Mouse (Mus musculus) layer of hippocampus, adult 2 months (tissue): ENCODE measurements around the gene Thrsp. TPM values are rescaled to one million over a fixed set of nuclear protein-coding genes. Genes with fewer than 3 reads are reported as not detected.

Experiments
- DNase-seq, 2 experiments: peaks; one replicate each; pipeline ENCODE4 v3.0.0; 2022; ENCODE audit warnings: low spot score in 2 of 2
- H3K27ac ChIP-seq: fragments of 200-600 bp; 2 replicates; pipeline ENCODE4 v1.8.1; 2022
- H3K4me3 ChIP-seq: fragments of 200-600 bp; 2 replicates; pipeline ENCODE4 v1.8.1; 2022; ENCODE audit warnings: mild to moderate bottlenecking
- CTCF ChIP-seq: fragments of 200-600 bp; conservative IDR thresholded peaks from 2 replicates; pipeline ENCODE4 v1.8.1; 2022; ENCODE audit warnings: antibody characterized with exemption, mild to moderate bottlenecking, moderate library complexity
- total RNA-seq, 2 experiments: library from RNA; stranded (reverse); gene quantifications; 2 replicates each; pipeline ENCODE4 v1.2.3; 2021

Thrsp gene
- total RNA-seq, 2 experiments from 2014 or later = 40.0 to 40.6 TPM

DNA sequence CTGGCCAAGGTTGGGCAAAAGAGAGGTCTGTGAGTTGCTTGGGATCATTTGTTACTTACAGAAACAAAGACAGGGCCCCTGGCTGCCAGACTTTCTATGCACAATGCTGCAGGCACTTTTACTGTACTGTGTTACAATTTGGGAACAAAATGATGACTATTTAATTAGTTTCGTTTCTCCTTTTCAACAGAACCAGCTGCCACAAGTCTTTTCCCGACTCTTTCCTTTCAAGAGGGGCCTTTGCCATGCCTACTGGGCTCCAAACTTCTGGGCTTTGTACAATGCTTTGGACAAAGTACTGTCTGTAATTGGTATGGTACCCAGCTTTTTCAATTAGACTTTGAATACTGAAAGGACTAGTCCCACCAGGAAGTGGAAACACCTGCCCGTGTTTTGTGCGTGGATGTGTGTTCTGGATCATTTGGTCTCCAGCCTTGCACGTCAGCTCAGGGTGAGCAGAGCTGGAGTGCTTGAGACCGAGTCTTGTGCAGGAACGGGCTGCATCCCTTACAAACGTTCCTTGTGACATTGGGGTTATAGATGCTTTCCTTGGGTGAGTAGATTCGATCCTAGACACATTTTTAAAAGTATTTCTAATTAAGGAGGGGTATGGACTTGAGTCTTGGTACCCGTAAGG lies 33.9 kb downstream of the Thrsp start:
- Histone ChIP-seq H3K27ac (no peak overlapping the region), H3K4me3 (no peak overlapping the region)
- DNase-seq = no peak
- TF ChIP-seq CTCF = no peak

DNA sequence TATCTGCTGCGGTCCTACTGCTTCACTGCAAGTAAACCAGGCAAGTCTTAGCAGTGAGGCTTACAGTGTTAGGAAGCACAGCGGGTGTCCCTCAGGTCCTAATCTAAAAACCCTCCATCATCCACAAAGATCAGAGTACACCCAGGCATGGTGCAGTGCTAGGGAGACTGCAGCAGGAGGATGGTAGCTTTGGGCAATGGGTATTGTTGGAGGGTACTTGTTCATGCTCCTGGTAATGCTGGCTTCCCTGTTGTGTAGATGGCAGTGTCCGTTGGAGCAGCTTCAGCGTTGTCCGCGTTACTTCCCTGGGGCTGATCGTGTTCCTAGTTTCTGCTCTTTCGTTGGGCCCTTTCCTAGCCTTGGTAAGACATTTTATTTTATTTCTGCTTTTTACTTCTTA lies 34.9 kb downstream of the Thrsp start:
- DNase-seq = no peak
- no peak for TF ChIP-seq CTCF
- H3K4me3 ChIP-seq = no peak overlapping the region
- no peak overlapping the region for H3K27ac ChIP-seq

DNA sequence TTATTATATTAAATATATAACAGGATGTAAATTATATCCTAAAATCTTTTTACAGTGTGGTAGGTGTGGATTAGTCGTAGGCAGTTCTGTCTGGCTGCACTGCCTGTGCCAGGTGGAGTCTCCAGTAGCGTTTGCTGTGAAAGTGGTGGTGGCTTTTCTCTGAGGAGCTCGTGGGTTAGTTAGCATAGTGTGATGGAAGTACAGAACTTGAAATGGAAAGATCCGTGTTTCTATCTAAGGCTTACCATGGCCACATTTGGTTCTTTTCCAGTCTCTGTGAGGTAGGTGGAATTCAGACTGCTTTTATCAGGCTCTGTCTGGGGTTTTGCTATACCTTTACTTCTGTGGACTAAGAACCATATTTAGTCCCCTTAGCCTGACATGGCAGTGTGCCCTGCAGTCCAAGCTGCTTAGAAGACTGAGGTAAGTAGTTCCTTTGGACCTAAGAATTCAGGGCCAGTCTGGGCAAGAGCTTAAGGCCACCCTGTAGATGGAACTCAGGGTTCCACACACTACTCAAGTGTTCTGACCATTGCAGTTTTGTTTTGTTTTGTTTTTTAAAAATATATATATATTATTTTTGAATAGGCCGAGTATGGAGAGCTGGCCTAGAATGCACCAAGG lies 36.9 kb downstream of the Thrsp start:
- DNase-seq = no peak
- Histone ChIP-seq H3K4me3 (no peak overlapping the region), H3K27ac (no peak overlapping the region)
- TF ChIP-seq CTCF = no peak

DNA sequence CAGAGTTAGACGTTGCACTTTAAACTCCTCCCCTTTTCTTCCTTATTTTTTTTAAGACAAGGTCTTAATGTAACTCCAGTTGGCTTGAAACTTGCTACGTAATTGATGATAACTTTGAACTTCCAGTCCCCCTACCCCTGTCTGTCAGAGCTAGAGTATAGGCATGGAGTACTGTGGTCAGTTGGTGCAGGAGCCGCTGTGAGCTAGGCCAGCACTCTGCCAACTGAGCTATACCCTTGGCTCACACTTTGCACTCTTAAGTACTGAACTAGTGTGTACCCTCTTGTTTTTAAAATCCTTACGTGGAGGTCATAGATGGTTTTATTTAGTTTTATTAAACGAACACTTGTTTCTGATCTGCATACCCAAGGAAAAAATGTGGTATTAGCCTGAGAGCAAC lies 38.2 kb downstream of the Thrsp start:
- no peak for TF ChIP-seq CTCF
- H3K4me3 ChIP-seq = no peak overlapping the region
- no peak overlapping the region for H3K27ac ChIP-seq
- no peak for DNase-seq

DNA sequence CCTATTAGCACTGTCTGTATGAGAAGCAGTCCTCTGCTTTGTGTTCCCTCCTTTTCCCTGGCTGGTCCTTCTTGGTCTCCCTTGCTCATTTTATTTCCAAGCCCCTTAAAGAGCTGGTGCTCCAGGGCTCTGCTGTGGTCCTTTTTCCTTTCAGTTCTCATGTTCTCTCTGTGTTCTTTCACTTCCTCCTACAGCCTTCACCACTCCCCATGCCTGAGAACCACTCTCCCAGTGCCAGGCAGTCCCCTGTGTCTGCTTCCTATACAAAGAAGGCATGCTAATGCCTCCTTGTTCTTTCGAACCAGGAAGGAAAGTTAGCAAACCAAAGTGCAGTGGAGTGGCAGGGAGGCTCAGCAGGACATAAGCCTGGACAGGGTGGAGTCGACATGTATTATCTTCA lies 41.6 kb downstream of the Thrsp start:
- Histone ChIP-seq H3K4me3 (no peak overlapping the region), H3K27ac (no peak overlapping the region)
- no peak for DNase-seq
- no peak for TF ChIP-seq CTCF

DNA sequence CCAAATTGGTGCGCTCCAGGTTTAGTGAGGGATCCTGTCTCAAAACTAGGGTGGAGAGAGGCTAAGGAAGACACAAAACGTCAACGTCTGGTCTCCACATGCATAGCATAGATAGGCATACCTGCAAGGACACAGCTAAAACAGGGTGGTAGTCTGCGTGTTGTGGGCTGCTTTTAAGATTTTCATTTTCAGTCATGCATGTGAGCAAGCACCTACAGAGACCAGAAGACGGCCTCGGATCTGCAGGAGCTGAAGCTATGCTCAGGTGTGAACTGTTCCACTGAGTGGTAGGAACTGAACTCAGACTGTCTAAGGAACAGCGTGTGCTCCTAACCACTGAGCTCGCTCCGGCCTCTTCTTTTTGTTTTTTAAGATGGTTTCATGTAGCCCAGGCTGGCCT lies 42.4 kb downstream of the Thrsp start:
- DNase-seq = no peak
- no peak overlapping the region for H3K4me3 ChIP-seq
- no peak for TF ChIP-seq CTCF
- no peak overlapping the region for H3K27ac ChIP-seq

DNA sequence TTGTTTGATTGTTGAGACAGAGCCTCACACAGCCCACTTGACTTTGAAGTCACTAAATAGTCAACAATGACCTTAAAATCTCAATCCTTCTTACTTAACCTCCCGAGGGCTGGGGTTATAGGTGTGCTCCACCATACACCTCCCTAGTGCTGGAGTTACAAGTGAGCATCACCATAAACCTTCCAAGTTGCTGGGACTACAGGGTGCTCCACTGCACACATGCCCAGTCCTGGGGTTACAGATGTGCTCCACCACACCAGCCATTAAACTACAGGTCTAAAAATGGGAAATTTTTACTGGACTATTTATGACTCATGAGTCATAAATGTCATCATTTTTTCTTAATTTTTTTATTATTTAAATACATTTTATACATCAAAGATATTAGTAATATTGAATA lies 51.6 kb downstream of the Thrsp start:
- TF ChIP-seq CTCF = no peak
- Histone ChIP-seq H3K27ac (no peak overlapping the region), H3K4me3 (no peak overlapping the region)
- DNase-seq = no peak

Other genes with a start within 250 kb of the Thrsp start
- 10 to 100 TPM; 14.3 to 14.6 TPM for gene Usp35, start 85.7 kb downstream of the Thrsp start, total RNA-seq
- 10 to 100 TPM; 13.2 to 14.5 TPM for gene Kctd21, start 85.4 kb downstream of the Thrsp start, total RNA-seq
- gene Alg8, start 46.1 kb downstream of the Thrsp start, total RNA-seq = 10 to 100 TPM; 10.1 to 10.2 TPM
- 100 to 1,000 TPM; 206 to 221 TPM for gene Ndufc2, start 17.7 kb downstream of the Thrsp start, total RNA-seq
- gene Kctd14, start 33.6 kb upstream of the Thrsp start, total RNA-seq = 1 to 10 TPM; 4.7 to 5.3 TPM
- gene Ints4, start 63.2 kb upstream of the Thrsp start, total RNA-seq = 10 to 100 TPM; 28.1 to 31.9 TPM
- 10 to 100 TPM; 46.5 to 50.2 TPM for gene Aamdc, start 161.8 kb upstream of the Thrsp start, total RNA-seq
- gene Rsf1, start 162.2 kb upstream of the Thrsp start, total RNA-seq = 10 to 100 TPM; 46.0 to 50.3 TPM